Mouse (Mus musculus): ENCODE data around the gene Capn10.

Gene Capn10

DNA sequence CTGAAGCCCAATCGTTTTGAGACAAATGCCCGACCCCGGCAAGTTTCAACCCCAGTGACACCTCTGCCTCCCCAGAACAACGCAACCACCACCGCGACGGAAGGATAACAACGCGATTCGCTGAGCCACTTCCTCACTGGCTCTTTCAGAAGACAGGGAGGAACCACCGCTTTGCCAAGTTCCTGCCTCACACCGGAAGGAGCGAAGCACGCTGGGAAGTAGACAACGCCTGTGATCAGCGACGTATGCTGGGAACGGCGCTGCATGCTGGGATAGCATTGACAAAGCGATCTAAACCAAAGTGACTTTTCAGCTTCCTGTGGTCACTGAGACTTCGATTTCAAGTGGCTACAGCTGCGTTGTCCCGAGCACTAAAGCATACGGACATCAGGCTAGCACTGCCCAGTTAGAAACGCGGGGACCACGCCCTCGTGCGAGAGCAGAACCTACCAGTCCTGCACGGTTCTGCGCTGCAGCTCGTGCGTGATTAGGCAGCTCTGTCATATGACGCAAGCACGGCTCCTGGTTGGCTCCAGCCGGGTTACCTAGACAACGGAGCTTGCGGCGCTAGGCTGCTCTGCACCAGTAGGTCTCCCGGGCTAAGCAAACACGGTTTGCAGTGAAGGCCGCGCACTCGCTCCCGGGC is at the start of gene Capn10:
TSS of gene Capn10 (plus strand) at position 195 of the 646 bp plus-strand sequence.
- peak; percentile 91 for DNase-seq (ENCODE audit: low read depth, low spot score)

DNA sequence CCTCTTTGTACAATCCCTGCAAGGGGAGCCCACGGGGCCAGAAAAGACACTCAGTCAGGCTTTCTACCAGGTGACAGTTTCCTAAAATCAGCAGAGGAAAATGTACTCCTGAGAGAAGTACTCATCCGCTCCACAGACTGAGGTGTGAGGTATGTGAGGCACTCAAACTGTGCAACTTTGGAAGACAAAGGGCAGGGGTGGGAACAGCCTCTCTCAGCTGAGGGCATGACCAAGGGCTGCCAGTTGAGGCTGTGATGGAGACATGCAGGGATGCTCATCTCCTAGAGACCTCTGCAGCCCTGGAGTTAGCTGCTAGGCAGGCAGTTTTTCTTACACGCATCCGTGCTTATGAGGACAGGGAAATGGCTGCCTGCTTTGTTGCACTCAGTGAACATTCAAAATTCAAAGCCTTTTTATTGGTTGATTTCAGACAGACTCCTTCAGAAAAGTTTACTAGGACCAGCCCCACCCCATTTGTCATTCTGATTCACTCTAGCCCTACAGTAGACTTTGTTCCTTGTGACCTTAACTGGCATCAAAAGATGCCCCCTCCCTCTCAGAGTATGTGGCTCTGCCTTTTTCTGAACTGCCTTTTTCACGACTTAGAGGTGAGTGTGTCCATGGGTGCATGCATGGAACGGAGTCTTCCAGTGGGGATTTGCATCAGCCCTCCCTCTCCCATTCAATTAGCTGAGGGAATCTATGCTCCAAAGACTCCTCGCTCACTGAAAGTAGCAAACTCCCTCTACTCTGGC is 45.1 kb upstream of the Capn10 start:
- no peak for DNase-seq (ENCODE audit: low read depth, low spot score)

DNA sequence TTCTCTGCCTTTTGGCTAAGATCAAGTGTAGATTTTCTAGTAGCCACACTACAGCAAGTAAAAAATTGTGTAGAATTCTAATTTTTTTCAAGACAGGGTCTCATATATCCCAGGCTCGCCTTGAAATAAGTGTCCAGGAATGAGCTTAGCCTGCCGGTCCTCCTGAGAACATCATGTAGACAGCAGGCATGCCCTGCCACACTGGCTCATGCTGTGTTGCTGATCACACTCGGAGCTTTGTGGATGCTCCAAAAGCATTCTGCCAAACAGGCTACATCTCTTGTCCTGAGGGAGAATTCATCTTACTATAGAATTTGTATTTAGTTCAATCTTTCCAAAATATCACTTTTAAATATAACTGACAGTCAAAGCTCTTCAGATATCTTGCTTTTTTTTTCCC is 41.4 kb upstream of the Capn10 start:
- no peak for DNase-seq (ENCODE audit: low read depth, low spot score)

DNA sequence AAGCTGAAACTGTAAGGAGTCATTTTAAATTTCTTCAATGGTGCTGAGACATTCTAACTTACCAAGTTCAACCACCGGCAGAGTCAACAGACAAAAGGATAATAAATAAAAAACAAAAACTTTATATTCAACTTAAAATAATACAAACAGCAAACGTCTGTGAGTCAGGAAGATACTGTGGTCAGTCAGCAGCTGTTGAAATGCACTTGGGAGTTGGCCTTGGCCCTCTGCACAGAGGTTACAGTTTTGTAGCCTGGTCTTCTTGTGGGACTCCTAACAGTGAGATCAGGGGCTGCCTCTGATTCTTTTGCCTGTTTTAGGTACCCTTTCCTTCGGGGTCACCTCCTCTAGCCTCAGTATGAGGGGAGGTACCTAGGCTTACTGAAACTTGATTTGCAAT is 40.3 kb upstream of the Capn10 start:
- DNase-seq (ENCODE audit: low read depth, low spot score): no peak

DNA sequence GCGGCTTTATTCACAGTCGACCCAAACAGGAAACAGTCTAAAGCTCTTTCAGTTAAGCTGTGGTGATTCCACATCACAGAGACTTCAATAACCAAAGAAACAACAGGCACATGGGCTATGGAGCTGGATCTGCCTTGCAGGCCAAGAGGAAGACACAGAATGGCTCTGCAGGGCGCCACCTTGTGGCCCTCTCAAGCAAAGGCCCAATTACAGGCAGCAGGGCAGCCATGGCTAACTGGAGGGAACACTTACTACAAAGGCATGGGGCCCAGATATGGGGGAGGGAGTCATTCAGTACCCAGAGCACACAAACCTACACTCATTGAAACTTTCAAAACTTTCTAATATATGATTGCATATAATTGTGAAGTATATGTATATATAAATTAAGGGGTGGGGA is 39.1 kb upstream of the Capn10 start:
- peak; percentile 67 for DNase-seq (ENCODE audit: low read depth, low spot score)

DNA sequence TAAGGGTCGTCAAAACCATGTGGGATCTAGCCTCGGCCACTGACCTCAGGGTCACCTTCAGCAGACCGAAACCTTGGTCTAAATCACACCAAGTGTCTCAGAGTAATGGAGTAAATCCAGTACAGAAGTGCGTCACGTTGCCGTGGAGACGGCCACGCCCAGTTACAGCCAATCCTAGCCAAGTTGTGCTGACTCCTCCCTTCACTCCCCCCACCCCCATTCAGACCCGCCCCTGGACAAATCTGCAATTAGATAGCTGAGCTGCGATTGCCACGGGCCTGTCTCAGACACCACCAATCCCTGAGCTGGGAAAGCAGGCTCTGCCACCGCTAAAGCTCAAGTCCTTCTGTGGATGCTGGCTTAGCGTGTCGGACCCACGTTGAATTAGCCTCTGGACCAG is 31.4 kb upstream of the Capn10 start, which contains the start of gene Ankmy1:
TSS of gene Ankmy1 (minus strand) at position 121 of the 400 bp plus-strand sequence.
- peak; percentile 36 for DNase-seq (ENCODE audit: low read depth, low spot score)

DNA sequence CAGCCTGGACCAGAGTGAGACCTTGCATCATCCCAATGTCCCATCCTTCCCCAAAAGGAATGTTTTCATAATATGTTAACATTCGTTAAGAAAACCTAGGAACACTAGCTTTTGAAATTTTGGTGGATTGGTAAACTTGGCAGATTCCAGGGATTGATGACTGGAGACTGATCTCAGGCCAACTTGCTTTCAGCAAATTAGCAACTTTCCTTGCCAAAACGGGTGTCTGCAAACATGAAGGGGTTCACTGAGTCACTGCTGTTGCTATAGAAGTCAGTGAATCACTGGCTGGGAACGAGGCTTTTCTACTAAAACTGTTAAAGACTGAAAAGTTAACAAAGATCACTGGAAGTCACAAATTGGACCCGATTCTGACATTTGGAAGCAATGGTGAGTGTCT is 30.5 kb upstream of the Capn10 start:
- DNase-seq (ENCODE audit: low read depth, low spot score): no peak

DNA sequence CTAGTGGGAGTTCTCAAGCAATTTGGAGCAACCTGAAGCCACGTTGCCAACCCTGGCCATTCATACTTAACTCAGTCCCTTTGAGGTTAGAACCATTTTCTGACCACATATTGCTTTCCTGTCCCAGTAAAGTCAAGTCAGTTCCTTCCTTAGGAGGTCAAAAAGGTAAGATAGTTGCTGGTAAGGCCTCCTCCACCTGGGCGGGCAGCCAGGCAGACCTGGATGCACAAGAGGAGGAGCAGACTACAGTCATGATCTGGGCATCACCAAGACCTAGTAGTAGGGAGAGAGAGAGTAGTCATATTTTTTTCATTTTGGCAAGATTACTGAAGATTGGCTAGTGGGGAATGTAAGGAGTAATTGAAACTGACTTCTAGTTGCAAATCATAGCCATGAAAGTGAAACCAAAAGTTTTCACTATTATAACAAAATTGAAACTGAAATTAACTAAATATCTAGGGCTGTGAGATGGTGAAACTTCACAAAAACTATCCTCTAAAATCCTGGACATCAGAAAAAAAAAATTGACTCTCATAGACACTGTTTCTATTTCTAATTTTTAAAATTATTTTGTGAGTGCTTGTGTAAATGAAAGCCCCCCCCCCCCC is 28.4 kb upstream of the Capn10 start:
- DNase-seq (ENCODE audit: low read depth, low spot score): no peak

DNA sequence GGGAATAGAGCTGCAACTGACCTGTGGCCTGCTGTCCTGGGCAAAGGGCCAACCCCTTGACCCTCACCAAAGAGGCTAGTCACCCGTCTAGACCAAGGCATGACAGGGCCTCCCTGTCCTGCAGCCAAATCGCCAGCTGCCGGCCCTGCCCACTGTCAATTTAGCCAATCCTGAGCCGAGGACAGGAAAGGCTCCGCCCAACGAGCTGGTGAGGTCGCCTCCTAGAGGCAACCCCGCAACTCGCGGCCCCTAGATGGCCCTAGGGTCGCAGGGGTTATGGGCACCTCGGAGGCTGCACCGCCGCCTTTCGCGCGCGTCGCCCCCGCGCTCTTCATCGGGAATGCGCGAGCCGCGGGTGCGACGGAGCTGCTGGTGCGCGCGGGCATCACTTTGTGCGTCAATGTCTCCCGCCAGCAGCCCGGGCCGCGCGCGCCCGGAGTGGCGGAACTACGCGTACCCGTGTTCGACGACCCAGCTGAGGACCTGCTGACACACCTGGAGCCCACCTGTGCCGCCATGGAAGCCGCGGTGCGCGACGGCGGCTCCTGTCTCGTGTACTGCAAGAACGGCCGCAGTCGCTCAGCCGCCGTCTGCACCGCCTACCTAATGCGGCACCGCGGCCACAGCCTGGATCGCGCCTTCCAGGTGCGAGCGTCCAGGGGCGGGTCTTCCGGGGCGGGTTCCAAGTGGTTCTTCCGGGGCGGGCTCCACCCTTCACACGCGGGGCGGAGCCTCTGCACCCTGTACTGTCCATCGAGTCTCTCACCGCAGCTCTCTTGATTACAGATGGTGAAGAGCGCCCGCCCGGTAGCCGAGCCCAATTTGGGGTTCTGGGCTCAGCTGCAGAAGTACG is 27.2 kb upstream of the Capn10 start, which contains the start of gene Dusp28:
TSS of gene Dusp28 (plus strand) at position 203 of the 853 bp plus-strand sequence.
- DNase-seq (ENCODE audit: low read depth, low spot score): peak; percentile 77

DNA sequence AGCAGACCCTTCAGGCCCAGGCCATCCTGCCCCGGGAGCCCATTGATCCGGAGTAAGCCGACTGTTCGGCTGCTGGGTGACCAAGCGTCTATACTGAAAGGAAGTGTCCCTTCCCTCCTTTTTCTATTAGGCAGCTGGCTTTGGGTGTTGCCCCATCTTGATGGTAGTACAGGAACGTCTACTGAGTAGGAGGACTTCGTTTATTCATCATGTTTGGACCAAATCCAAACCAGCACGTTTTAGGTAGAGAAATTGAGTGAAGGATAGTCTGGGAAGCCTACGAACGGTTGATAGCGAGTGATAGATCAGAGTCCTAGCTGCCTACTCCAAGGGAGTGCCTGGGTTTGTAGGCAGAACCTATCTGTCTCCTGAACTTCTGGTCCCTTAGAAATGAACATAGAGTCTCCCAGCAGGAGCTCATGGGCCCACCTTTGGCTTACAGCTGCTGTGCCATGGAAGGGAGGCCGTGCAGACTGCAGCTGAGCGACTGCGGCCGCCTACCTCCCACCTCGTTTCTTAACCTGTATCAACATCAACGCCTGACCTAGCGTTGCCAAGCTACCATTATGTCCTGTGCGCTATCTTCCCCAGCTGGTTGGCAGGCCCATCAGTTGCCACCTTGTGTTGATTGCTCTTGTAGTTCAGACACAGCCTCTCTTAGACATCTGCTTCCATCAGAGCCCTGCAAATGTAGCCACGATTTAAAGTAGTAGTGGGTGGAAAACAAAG is 26.4 kb upstream of the Capn10 start:
- DNase-seq (ENCODE audit: low read depth, low spot score): no peak

DNA sequence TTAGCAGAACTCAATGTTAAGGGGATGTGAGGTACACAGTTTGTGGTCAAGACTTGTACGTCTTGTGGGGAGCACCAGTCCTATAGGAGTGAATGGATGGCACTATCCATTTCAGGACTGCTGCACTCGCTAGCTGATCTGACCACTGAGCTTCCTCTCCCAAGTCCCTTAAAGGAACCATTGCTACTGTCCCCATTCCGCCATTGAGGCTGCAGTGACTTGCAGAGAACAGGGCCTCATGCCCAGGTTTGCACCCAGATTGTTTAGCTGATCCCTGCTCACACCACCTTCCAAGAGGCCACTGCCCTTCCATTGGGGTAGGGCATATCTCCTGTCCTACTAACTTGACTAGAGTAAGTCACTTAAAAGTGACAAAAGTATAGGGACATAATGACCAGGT is 25.5 kb upstream of the Capn10 start:
- no peak for DNase-seq (ENCODE audit: low read depth, low spot score)

DNA sequence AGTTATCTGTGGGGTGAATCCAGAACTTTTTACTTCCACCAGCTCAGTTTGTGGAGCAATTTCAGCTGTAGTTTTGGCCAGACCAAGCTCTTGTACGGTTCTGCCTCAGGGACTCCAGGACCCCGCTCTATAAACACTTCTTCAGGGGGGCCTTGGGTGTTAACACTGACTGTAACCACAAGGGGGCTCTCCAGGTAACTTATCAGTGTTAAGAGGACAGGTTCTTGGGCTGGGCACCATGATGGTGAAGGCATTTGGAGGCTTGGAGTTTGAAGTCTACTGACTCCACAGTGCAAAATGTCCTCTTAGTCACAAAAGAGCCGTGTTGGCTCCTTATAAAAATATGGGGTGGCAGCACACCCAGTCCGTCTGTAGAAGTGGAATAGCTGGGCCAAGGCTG is 25.1 kb upstream of the Capn10 start:
- DNase-seq (ENCODE audit: low read depth, low spot score): no peak

DNA sequence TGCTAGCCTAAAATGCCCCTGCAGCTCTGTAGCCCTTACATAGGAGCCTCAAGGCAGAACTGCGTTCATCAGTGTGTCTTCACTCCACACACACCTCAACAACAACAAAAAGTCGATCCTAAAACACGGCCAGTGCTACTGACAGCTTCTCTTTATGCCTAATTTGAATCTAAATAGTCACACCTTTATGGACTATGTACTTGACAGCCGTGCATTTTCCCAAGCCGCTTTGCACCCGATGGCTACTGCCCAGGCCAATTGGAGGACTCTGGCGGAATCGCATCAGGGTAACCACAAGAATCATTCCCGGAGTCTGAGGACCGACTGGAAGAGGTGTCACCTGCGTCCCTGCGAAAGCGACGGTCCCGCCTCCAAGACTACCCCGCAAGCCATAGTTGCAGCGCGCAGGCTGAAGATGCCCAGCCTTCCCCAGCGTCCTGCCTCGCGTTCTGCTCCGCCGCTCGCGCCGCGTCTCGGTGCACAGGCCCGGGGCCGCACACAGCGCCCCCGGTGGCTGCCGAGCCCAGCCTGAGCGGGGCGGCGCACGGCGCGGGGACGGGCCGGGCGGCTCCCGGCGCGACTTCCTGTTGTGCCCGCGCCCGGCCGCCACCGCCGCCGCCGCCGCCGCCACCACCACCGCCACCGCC is 23.8 kb upstream of the Capn10 start, which contains the start of gene Rnpepl1:
TSS of gene Rnpepl1 (plus strand) at position 545 of the 647 bp plus-strand sequence.
- peak; percentile 58 for DNase-seq (ENCODE audit: low read depth, low spot score)

DNA sequence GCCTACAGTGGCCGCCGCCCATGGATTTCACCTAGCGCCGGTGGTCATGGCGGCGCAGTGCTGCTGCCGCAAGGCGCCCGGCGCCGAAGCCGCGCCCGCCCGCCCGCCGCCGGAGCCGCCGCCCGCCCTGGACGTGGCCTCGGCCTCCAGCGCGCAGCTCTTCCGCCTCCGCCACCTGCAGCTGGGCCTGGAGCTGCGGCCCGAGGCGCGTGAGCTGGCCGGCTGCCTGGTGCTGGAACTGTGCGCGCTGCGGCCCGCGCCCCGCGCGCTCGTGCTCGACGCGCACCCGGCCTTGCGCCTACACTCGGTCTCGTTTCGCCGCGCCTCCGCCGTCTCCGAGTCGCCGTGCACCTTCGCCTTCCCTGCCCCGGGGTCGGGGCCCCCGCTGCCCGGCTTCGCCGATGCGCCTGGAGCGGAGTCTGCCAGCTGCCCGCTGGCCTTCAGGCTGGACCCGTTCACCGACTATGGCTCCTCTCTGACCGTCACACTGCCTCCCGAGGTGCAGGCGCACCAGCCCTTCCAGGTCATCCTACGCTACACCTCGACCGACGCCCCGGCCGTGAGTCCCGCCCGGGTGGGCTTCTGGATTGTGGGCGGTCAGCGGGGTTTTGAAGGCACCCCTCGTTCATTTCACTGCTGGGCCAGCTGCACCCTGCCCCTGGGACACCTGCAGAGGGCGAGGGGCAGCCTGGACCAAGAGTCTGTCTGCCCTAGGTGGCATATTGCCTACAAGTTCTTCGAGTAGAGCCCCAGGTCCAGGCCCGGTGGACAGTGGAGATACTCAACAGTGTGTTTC is 23.1 kb upstream of the Capn10 start:
- DNase-seq (ENCODE audit: low read depth, low spot score): no peak

DNA sequence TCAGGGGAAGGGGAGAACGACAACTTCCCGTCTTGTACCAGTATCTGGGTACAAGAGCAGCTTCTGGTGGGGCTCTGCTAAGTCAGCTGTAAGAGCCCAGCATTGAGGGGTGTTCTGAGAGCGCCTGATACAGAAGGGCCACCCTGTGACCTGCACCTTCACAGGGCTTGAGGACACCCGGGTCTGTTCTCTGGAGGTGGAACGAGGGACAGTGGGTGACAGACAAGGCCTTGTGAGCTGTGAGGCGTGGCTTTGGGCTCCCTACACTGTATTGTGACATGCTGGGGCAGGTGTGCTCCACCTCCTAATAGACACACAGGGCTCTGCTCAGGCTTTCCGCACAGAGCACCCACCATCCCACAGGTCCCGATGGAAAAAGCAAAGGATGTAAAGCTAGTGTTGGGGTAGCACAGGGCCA is 22.4 kb upstream of the Capn10 start:
- no peak for DNase-seq (ENCODE audit: low read depth, low spot score)

DNA sequence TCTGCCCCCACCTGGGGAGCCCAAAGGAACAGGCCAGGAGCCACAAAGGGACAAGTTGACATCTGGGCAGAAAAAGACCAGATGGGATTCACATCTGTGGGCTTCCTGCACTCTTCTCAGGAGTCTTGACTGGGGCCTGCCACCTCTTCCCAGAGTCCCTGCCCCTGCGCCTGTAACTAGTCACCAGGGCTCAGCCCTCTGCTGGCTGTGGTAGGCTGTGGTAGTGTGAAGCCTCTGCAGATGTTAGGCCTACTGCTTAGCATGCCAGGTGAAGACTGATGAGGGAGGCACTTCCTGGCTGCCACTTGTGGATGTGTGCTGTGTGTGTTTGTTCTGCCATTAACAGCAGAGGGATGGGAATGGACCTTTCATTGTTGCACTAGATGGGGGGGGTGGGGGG is 21.9 kb upstream of the Capn10 start:
- DNase-seq (ENCODE audit: low read depth, low spot score): no peak

DNA sequence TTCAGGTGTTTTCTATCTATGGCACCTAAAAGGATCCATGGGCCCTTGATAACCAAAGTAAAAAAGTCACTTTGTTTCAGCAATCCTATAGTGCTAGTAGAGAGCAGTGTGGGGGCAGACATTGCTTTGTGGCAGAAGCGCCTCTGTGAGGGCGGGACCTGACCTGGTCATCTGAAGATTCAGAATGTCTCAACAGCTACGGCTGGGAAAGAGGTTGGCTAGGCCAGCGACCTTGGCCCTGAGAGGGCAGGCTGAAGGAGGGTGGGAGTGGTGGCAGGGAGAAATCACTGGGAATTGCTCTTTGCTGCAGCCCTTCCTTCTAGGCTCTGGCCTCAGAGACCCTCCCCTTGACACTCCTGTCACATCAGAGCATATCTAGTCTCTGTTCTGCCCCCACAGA is 19.9 kb upstream of the Capn10 start:
- DNase-seq (ENCODE audit: low read depth, low spot score): no peak

DNA sequence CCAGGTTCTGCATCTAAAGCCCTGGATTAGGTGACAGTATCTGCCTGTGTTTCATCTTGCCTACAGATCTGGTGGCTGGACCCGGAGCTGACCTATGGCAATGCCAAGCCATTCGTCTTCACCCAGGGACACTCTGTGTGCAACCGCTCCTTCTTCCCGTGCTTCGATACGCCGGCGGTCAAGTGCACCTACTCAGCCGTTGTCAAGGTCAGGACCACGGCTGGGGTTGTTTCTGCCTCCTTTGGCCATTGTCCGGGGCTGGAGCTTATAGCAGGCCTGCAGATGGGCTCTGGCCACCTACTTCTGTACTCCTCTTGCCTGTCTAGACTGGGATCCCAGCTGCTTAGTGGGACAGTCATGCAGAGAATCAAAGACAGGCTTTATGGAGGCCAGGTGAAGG is 19.2 kb upstream of the Capn10 start:
- no peak for DNase-seq (ENCODE audit: low read depth, low spot score)

DNA sequence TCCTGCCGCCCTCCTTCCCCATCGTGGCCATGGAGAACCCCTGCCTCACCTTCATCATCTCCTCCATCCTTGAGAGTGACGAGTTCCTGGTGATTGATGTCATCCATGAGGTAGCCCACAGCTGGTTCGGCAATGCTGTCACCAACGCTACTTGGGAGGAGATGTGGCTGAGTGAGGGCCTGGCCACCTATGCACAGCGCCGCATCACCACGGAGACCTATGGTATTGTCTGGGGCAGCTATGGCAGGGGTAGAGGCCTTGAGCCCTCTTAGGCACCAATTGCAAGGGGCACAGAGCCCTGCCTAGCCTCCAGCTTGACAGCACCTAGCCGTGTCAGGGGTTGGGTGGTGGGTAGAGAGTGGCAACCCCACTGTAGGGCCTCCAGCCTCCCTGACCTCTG is 17.5 kb upstream of the Capn10 start:
- no peak for DNase-seq (ENCODE audit: low read depth, low spot score)

DNA sequence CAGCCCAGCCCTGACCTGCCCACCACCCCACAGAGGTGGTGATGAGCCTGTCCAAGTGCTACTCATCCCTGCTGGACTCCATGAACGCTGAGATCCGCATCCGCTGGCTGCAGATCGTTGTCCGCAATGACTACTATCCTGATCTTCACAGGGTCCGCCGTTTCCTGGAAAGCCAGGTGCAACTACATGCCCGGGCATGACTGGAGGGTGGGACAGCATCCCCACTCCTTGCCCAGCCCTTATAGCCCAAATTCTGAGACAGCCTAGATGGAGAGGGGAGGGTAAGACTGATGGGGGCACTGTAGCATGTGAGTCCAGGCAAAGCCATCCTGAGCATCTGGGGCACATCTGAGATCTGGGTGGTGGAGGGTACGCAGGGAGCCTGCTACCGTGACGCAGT is 15.0 kb upstream of the Capn10 start:
- no peak for DNase-seq (ENCODE audit: low read depth, low spot score)

Data from retina, postnatal 7 days (tissue).